Mouse (Mus musculus) liver, embryonic 14 days (tissue): ENCODE data around the gene Zfp319. TPM values are rescaled to one million over a fixed set of nuclear protein-coding genes. Genes with fewer than 3 reads are reported as not detected.

Experiments
- polyA plus RNA-seq: library from polyadenylated mRNA; depleted of rRNA; stranded (reverse); fragments of >200 nt; gene quantifications from 2 replicates; pipeline ENCODE4 v1.2.3, GENCODE M21; 2012; rRNA removed

Gene Zfp319
- polyA plus RNA-seq, result 0.76 and 0.88 TPM in 2 replicates

DNA sequence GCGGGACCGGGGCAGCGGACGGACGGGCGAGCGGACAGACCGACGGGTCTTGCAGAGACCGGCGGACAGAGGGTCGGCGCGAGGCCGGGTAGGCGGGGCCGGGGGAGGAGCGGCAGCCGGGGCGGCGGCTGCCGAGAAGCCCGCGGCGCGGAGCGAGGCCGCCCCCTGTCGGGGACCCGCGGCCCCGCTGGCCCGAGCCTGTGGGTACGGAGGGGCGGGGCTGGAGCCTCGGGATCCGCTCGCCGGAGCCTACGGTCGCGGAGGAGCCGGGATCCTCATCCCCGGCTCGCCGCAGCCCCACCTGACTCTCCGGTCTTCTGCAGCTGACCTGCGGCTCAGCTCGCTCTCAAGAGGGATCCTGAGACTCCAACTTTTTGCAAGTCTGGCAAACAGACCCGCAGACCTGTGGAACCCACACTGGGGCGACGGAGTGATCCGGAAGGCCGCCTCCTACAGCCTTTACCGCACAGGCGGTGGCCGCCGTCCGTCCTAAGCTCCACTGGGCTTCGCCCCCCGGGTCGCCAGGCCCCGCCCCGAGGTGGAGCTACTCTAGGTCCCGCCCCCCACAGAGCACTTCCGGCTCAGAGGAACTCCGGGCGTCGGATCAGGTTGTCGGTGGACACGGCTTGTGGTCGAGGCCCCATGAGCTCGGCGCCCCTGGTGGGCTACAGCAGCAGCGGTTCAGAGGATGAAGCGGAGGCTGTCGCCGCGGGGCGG is at the start of gene Zfp319, which contains the start of gene Usb1:
Zfp319 (minus strand) TSS at position 231 of the 717 bp plus-strand sequence.
Usb1 (plus strand) TSS at position 565 of the 717 bp plus-strand sequence.

DNA sequence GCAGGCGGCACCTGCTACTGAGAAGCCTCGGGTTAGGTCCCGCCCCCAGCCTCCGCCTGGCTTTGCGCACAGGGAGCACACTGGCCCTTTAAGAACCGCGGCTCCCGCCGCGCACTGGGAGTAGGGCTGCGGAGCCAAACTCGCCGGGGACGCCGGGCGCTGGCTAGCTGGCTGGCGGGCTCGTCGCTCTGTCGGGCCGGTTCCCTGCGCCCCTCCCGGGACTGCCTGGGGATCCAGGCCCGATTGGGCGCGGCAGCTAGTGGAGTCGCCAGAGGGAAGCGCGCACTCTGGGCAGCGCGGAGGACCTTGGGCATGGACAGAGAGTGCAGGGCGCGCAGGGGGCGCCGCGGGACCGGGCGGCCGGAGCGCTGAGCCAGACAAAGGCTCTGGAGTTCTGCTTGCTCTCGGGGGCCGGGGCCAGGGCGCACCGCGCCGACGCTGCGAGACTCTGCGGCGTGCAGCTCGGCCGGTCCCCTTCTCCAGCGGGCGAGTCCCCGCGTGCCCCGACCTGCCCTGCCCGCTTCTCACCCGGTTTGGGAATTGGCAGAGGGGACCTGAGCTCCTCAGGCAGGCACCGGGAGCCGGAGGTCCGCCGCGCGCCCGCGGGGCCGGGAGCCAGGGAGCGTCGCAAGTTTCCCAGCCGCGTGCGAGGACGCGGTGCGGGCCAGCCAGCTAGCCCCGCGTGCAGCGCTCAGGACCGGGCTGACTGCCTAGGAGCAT is 20.6 kb upstream of the Zfp319 start, which contains the start of gene Mmp15:
Mmp15 (plus strand) TSS at position 118 of the 720 bp plus-strand sequence.

DNA sequence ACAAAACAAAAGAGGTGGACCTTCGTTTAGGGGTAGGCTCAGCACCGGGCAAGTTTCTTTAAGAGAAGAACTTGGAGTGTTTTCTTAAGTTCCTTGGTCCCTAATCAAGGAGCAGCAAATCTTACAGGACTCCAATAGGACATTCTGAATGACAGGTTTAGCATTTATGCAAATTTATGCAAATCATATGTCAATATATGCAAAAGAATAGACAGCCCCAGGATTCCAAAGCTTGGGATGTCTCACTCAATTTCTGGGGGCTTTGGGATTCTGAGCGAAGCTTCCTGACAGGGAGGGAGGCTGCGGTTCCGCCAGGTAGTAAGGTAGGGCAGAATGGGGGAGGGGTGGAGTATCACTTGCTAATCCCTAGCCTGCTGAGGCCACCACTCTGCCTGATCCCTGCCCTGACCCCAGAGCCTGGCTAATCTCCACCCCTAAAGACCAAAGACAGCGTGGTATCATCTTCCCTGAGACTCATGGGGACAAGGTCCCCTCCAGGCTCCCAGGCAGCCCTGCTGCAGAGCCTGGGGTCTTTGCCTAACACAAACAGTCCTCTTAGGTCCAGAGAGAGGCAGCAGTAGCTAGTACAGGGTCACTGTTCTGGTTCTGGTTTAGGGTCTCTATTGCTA is 21.3 kb downstream of the Zfp319 start, which contains the start of gene Tepp:
Tepp (plus strand) TSS at position 225 of the 629 bp plus-strand sequence.

DNA sequence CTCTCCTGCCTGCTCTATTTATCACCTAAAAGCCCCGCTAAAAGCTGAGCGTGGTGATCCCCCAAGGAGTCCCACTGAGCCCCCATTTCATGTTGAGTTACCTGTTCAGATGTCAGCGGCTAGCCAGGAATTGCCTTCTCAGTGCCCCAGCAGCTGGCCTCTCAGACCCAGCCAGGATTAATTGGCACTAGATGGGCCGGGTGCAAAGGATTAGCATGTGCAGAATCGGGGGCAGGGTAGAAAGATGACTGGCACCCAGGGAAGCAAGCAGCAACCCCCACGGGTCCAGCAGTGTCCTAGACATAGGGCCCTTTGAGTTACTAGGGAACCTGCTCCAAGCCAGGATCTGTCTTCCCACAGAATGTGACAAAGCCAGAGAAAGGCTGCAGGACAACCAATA is 25.3 kb downstream of the Zfp319 start, which contains the start of gene Cngb1:
Cngb1 (minus strand) TSS at position 155 of the 400 bp plus-strand sequence.

Other genes with a start within 250 kb of the Zfp319 start
- 4.0 and 4.1 TPM in 2 replicates for gene Kifc3, start 129.1 kb downstream of the Zfp319 start, polyA plus RNA-seq
- gene Cngb1, start 25.4 kb downstream of the Zfp319 start, polyA plus RNA-seq, result 0.03 and 0.05 TPM in 2 replicates
- 0.06 TPM in 1 of 2 replicates, not detected in the other for gene Tepp, start 21.4 kb downstream of the Zfp319 start, polyA plus RNA-seq
- gene Usb1, start 334 bp upstream of the Zfp319 start, polyA plus RNA-seq, result 6.9 and 8.5 TPM in 2 replicates
- 0.76 and 0.92 TPM in 2 replicates for gene Mmp15, start 20.3 kb upstream of the Zfp319 start, polyA plus RNA-seq
- gene Cfap20, start 102.9 kb upstream of the Zfp319 start, polyA plus RNA-seq, result 30.2 and 30.4 TPM in 2 replicates
- gene Csnk2a2, start 158.1 kb upstream of the Zfp319 start, polyA plus RNA-seq, result 13.0 and 15.3 TPM in 2 replicates
- not detected in 2 replicates for gene Ccdc113, start 202.1 kb upstream of the Zfp319 start, polyA plus RNA-seq
- not detected in 2 replicates for gene Prss54, start 244.4 kb upstream of the Zfp319 start, polyA plus RNA-seq